Mouse (Mus musculus) MEL (cell line): ENCODE results near the gene Urb2. TPM values are rescaled to one million over a fixed set of nuclear protein-coding genes. Genes with fewer than 3 reads are reported as not detected.
A peak's percentile ranks its signal among the peaks of the same experiment; 100 is the strongest.

Source experiments
- DNase-seq: peaks from one replicate; pipeline ENCODE4 v3.0.0; 2011; ENCODE audit warnings: low read depth, low spot score
- H3K27ac ChIP-seq: 2 replicates; pipeline ENCODE4 v1.5.1; 2012; ENCODE audit warnings: low read depth, mild to moderate bottlenecking, control low read depth, low read length, moderate library complexity; ENCODE audit not compliant: control insufficient read depth
- H3K27me3 ChIP-seq, 2 experiments: fragments of 150-350 bp in 1 of 2; sonication (generic) in 1 of 2; 2 replicates each; pipeline ENCODE4 v1.6.1; 2012; ENCODE audit warnings: low read length in 2 of 2, mild to moderate bottlenecking in 2 of 2, improper control_type of control experiment in 1 of 2, moderate library complexity in 1 of 2; ENCODE audit not compliant: insufficient read depth in 2 of 2, control insufficient read depth in 1 of 2
- H3K36me3 ChIP-seq, 2 experiments: 2 replicates each; pipeline ENCODE4 v1.6.1; 2012 to 2014; ENCODE audit warnings: low read length in 2 of 2, improper control_type of control experiment in 1 of 2, inconsistent platforms in 1 of 2, mild to moderate bottlenecking in 1 of 2; ENCODE audit not compliant: insufficient read depth in 2 of 2, control insufficient read depth in 1 of 2
- H3K4me1 ChIP-seq, 2 experiments: fragments of 150-350 bp in 1 of 2; sonication (generic) in 1 of 2; 2 replicates each; pipeline ENCODE4 v1.6.1; 2012; ENCODE audit warnings: low read length in 2 of 2, improper control_type of control experiment in 1 of 2, mild to moderate bottlenecking in 1 of 2; ENCODE audit not compliant: insufficient read depth in 2 of 2, control insufficient read depth in 1 of 2
- H3K4me3 ChIP-seq, 2 experiments: fragments of 150-350 bp in 1 of 2; sonication (generic) in 1 of 2; 2 replicates each; pipeline ENCODE4 v1.5.1; 2012; ENCODE audit warnings: low read depth in 2 of 2, low read length in 2 of 2, mild to moderate bottlenecking in 2 of 2, moderate library complexity in 2 of 2, control low read depth in 1 of 2, improper control_type of control experiment in 1 of 2; ENCODE audit not compliant: control insufficient read depth in 1 of 2, insufficient read depth in 1 of 2
- H3K79me2 ChIP-seq: 2 replicates; pipeline ENCODE4 v1.6.1; 2012; ENCODE audit warnings: mild to moderate bottlenecking, low read length, moderate library complexity; ENCODE audit not compliant: control insufficient read depth, poor library complexity, insufficient read depth
- H3K9ac ChIP-seq: 2 replicates; pipeline ENCODE4 v1.6.1; 2012; ENCODE audit warnings: low read depth, mild to moderate bottlenecking, control low read depth, low read length, moderate library complexity; ENCODE audit not compliant: control insufficient read depth, poor library complexity, severe bottlenecking
- H3K9me3 ChIP-seq: fragments of 150-350 bp; sonication (generic); replicated peaks from 2 replicates; pipeline ENCODE4 v1.6.1; 2012; ENCODE audit warnings: mild to moderate bottlenecking, low read length, improper control_type of control experiment, moderate library complexity; ENCODE audit not compliant: insufficient read depth
- BHLHE40 ChIP-seq: IDR thresholded peaks from 2 replicates; pipeline ENCODE4 v1.6.1; 2012; ENCODE audit warnings: low read depth, mild to moderate bottlenecking, inconsistent platforms, low read length, improper control_type of control experiment, borderline replicate concordance
- CHD1 ChIP-seq: IDR thresholded peaks from 2 replicates; pipeline ENCODE4 v1.6.1; 2012; ENCODE audit warnings: low read depth, mild to moderate bottlenecking, inconsistent platforms, low read length, improper control_type of control experiment
- CTCF ChIP-seq, 3 experiments: IDR thresholded peaks in 2 of 3; conservative IDR thresholded peaks in 1 of 3; 2 replicates each; pipeline ENCODE4 v1.5.1; 2011 to 2012; ENCODE audit warnings: low read length in 3 of 3, low read depth in 2 of 3, mild to moderate bottlenecking in 2 of 3, improper control_type of control experiment in 1 of 3, inconsistent platforms in 1 of 3, mixed read lengths in 1 of 3, moderate library complexity in 1 of 3; ENCODE audit not compliant: control insufficient read depth in 1 of 3, insufficient read depth in 1 of 3, poor library complexity in 1 of 3, severe bottlenecking in 1 of 3
- E2F4 ChIP-seq: IDR thresholded peaks from 2 replicates; pipeline ENCODE4 v1.6.1; 2011; ENCODE audit warnings: low read depth, low read length, improper control_type of control experiment, borderline replicate concordance
- EP300 ChIP-seq, 2 experiments: IDR thresholded peaks; 2 replicates each; pipeline ENCODE4 v1.6.1; 2011; ENCODE audit warnings: improper control_type of control experiment in 2 of 2, low read length in 2 of 2, low read depth in 1 of 2, mild to moderate bottlenecking in 1 of 2
- GABPA ChIP-seq: IDR thresholded peaks from 2 replicates; pipeline ENCODE4 v1.6.1; 2012; ENCODE audit warnings: low read depth, mild to moderate bottlenecking, inconsistent platforms, low read length, improper control_type of control experiment, moderate library complexity
- GATA1 ChIP-seq: IDR thresholded peaks from 2 replicates; pipeline ENCODE4 v1.6.1; 2011; ENCODE audit warnings: low read depth, low read length, improper control_type of control experiment
- HCFC1 ChIP-seq: IDR thresholded peaks from 2 replicates; pipeline ENCODE4 v1.6.1; 2012; ENCODE audit warnings: low read depth, mild to moderate bottlenecking, inconsistent platforms, low read length, improper control_type of control experiment, moderate library complexity
- JUND ChIP-seq: IDR thresholded peaks from 2 replicates; pipeline ENCODE4 v1.6.1; 2011; ENCODE audit warnings: low read depth, mild to moderate bottlenecking, improper control_type of control experiment, low read length
- MAX ChIP-seq: IDR thresholded peaks from 2 replicates; pipeline ENCODE4 v1.6.1; 2011; ENCODE audit warnings: low read length, improper control_type of control experiment
- MEF2A ChIP-seq: IDR thresholded peaks from 2 replicates; pipeline ENCODE4 v1.6.1; 2014; ENCODE audit warnings: low read depth, mild to moderate bottlenecking, inconsistent platforms, low read length, improper control_type of control experiment; ENCODE audit not compliant: poor library complexity, insufficient replicate concordance, severe bottlenecking; ENCODE audit errors: extremely low read depth
- MYB ChIP-seq: IDR thresholded peaks from 2 replicates; pipeline ENCODE4 v1.6.1; 2011; ENCODE audit warnings: mild to moderate bottlenecking, low read depth, low read length, improper control_type of control experiment
- NELFE ChIP-seq: IDR thresholded peaks from 2 replicates; pipeline ENCODE4 v1.6.1; 2011; ENCODE audit warnings: low read depth, low read length, improper control_type of control experiment
- POLR2AphosphoS2 ChIP-seq: IDR thresholded peaks from 2 replicates; pipeline ENCODE4 v1.6.1; 2011; ENCODE audit warnings: low read length, improper control_type of control experiment
- RAD21 ChIP-seq: IDR thresholded peaks from 2 replicates; pipeline ENCODE4 v1.6.1; 2011; ENCODE audit warnings: mild to moderate bottlenecking, low read depth, low read length, improper control_type of control experiment
- SIN3A ChIP-seq: IDR thresholded peaks from 2 replicates; pipeline ENCODE4 v1.6.1; 2012; ENCODE audit warnings: low read length, improper control_type of control experiment, inconsistent platforms
- SMC3 ChIP-seq: IDR thresholded peaks from 2 replicates; pipeline ENCODE4 v1.6.1; 2011; ENCODE audit warnings: low read depth, low read length, improper control_type of control experiment
- TAL1 ChIP-seq: IDR thresholded peaks from 2 replicates; pipeline ENCODE4 v1.6.1; 2012; ENCODE audit warnings: mild to moderate bottlenecking, inconsistent platforms, low read length, moderate library complexity, mixed read lengths
- USF1 ChIP-seq: IDR thresholded peaks from 2 replicates; pipeline ENCODE4 v1.6.1; 2014; ENCODE audit warnings: low read depth, mild to moderate bottlenecking, inconsistent platforms, low read length, improper control_type of control experiment, moderate library complexity
- USF2 ChIP-seq, 2 experiments: IDR thresholded peaks; 2 replicates each; pipeline ENCODE4 v1.6.1; 2011 to 2012; ENCODE audit warnings: improper control_type of control experiment in 2 of 2, low read length in 2 of 2, borderline replicate concordance in 1 of 2, inconsistent platforms in 1 of 2, low read depth in 1 of 2, mild to moderate bottlenecking in 1 of 2; ENCODE audit not compliant: insufficient read depth in 1 of 2
- ZC3H11A ChIP-seq: IDR thresholded peaks from 2 replicates; pipeline ENCODE4 v1.6.1; 2012; ENCODE audit warnings: low read depth, mild to moderate bottlenecking, inconsistent platforms, low read length, improper control_type of control experiment
- ZMIZ1 ChIP-seq: IDR thresholded peaks from 2 replicates; pipeline ENCODE4 v1.6.1; 2012; ENCODE audit warnings: low read depth, mild to moderate bottlenecking, inconsistent platforms, low read length, improper control_type of control experiment, moderate library complexity
- polyA plus RNA-seq, 2 experiments: library from polyadenylated mRNA; stranded (reverse) in 1 of 2; unstranded in 1 of 2; fragments of >175 nt in 1 of 2; fragments of >200 nt in 1 of 2; gene quantifications; 2 replicates each; pipeline versions ENCODE4 v1.2.1 to v1.2.4; 2012; ENCODE audit warnings: low replicate concordance in 2 of 2, low read depth in 1 of 2; ENCODE audit not compliant: insufficient read length in 2 of 2, insufficient read depth in 1 of 2, missing spikeins in 1 of 2
- total RNA-seq: library from RNA; depleted of rRNA; stranded (reverse); fragments of 300-350 nt; gene quantifications from 2 replicates; pipeline ENCODE4 v1.2.3, GENCODE M21; 2012

The Urb2 gene
- total and polyA plus RNA-seq, 3 experiments, result 31.6 to 82.4 (median 39.7) TPM

- no peak for TF ChIP-seq GABPA
- TF ChIP-seq JUND, result peak; percentile 53; the same call in 1 of the 2 replicates
- no peak for TF ChIP-seq CTCF (IDR thresholded peaks at IDR 0.05 in 2 of 3, conservative IDR thresholded peaks at IDR 0.05 in 1 of 3; ENCODE audit: control insufficient read depth in 1 of 3, insufficient read depth in 1 of 3, low read depth in 2 of 3, low read length in 3 of 3, poor library complexity in 1 of 3, severe bottlenecking in 1 of 3)
- no peak for TF ChIP-seq CHD1
- TF ChIP-seq BHLHE40, result peak; percentile 95
- peak; percentile 98 for TF ChIP-seq TAL1
- no peak for TF ChIP-seq USF2 (IDR thresholded peaks at IDR 0.05; ENCODE audit: borderline replicate concordance in 1 of 2, insufficient read depth in 1 of 2, low read depth in 1 of 2, low read length in 2 of 2)
- TF ChIP-seq USF1, result no peak
- peak; percentile 10; the same call in 1 of the 2 replicates for TF ChIP-seq SMC3
- TF ChIP-seq MAX, result peak; percentile 82
- peak; percentile 68; the same call in 1 of the 2 replicates for TF ChIP-seq MEF2A
- TF ChIP-seq POLR2AphosphoS2, result peak; percentile 69; the same call in 1 of the 2 replicates
- TF ChIP-seq ZMIZ1, result peak; percentile 88
- peak; percentile 57 for TF ChIP-seq HCFC1
- TF ChIP-seq MYB, result peak; percentile 75
- no peak for TF ChIP-seq NELFE
- TF ChIP-seq SIN3A, result peak; percentile 99
- TF ChIP-seq ZC3H11A, result peak; percentile 30
- TF ChIP-seq RAD21, result no peak
- peak; percentile 100 for TF ChIP-seq GATA1
- peak; percentile 99 to 100 for TF ChIP-seq EP300 (IDR thresholded peaks at IDR 0.05; ENCODE audit: low read depth in 1 of 2, low read length in 2 of 2)
Observed at GRCm38 (mm10) chr8:123988605-123989038, 32.7 kb upstream of the Urb2 start (continued).

DNA sequence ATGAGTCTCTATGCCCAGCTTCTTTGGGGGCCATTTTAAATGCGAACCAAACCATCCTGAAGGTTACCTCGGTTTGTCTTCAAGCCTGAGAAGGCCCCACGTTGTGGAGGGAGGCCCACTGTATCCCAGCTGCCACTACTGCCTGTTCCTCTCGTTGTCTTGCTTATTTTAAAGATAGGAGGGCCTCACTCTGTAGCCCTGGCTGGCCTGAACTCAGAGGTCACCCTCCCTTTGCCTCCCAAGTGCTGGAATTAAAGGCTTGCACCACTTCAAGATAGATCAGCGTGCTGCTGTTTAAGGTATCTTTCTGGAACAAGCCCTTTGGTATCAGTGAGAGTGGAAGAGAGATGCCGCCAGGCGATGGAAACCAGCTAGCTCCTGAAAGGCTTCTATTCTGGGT is 32.2 kb upstream of the Urb2 start:
- no peak for TF ChIP-seq CTCF (IDR thresholded peaks at IDR 0.05 in 2 of 3, conservative IDR thresholded peaks at IDR 0.05 in 1 of 3; ENCODE audit: control insufficient read depth in 1 of 3, insufficient read depth in 1 of 3, low read depth in 2 of 3, low read length in 3 of 3, poor library complexity in 1 of 3, severe bottlenecking in 1 of 3)
- TF ChIP-seq E2F4, result peak; percentile 17; the same call in 1 of the 2 replicates
- TF ChIP-seq GATA1, result 0 out of 2 replicates have a peak, but pooled peaks have one; percentile 19
- peak overlapping the region; percentile 95 for H3K27ac ChIP-seq
- H3K4me1 ChIP-seq, result peaks cover 20 to 33% of the 10 kb centered on the region in 2 experiments
- peak overlapping the region in 1 of 2 experiments; percentile 14; a peak in 2 of 4 replicates for H3K4me3 ChIP-seq
- no peaks in the 10 kb centered on the region for H3K27me3 ChIP-seq
- H3K9ac ChIP-seq, result peak overlapping the region; percentile 53
- H3K9me3 ChIP-seq, result no peaks in the 10 kb centered on the region
- H3K79me2 ChIP-seq, result no peaks in the 10 kb centered on the region
- no peak for DNase-seq
- peaks cover 0 to 27% of the 10 kb centered on the region in 2 experiments; a peak in 2 of 4 replicates for H3K36me3 ChIP-seq
